Mouse (Mus musculus) kidney, embryonic 15.5 days (tissue): ENCODE results near the gene Samd4. TPM values are rescaled to one million over a fixed set of nuclear protein-coding genes. Genes with fewer than 3 reads are reported as not detected.

ENCODE experiments used
- ATAC-seq: fragments of 200-750 bp; cut with Nextera tagmentation; replicated peaks from 2 replicates; pipeline ENCODE4 v1.8.0; 2017; ENCODE audit warnings: moderate TSS enrichment; ENCODE audit not compliant: low FRiP score
- H3K27ac ChIP-seq: fragments of 300-500 bp; sonication (generic); 2 replicates; pipeline ENCODE4 v1.5.1; 2015; ENCODE audit warnings: mild to moderate bottlenecking, inconsistent platforms
- H3K27me3 ChIP-seq: fragments of 300-500 bp; sonication (generic); 2 replicates; pipeline ENCODE4 v1.6.1; 2015; ENCODE audit warnings: inconsistent platforms
- H3K36me3 ChIP-seq: fragments of 300-500 bp; sonication (generic); 2 replicates; pipeline ENCODE4 v1.6.1; 2015; ENCODE audit warnings: inconsistent platforms
- H3K4me1 ChIP-seq: fragments of 300-500 bp; sonication (generic); 2 replicates; pipeline ENCODE4 v1.6.1; 2015; ENCODE audit warnings: inconsistent platforms
- H3K4me2 ChIP-seq: fragments of 300-500 bp; sonication (generic); 2 replicates; pipeline ENCODE4 v1.6.1; 2015; ENCODE audit warnings: moderate library complexity, mild to moderate bottlenecking, inconsistent platforms
- H3K4me3 ChIP-seq: fragments of 300-500 bp; sonication (generic); replicated peaks from 2 replicates; pipeline ENCODE4 v1.5.1; 2015; ENCODE audit warnings: mild to moderate bottlenecking, inconsistent platforms
- H3K9ac ChIP-seq: fragments of 300-500 bp; sonication (generic); 2 replicates; pipeline ENCODE4 v1.6.1; 2015; ENCODE audit warnings: mild to moderate bottlenecking, inconsistent platforms
- H3K9me3 ChIP-seq: fragments of 300-500 bp; sonication (generic); replicated peaks from 2 replicates; pipeline ENCODE4 v1.6.1; 2016; ENCODE audit warnings: inconsistent platforms
- WGBS: fragments of 180-500 bp; shearing (Covaris S2); methylation state at CpG from one replicate; pipeline ENCODE4 v1.1.7; 2015; ENCODE audit warnings: mixed read lengths; 5-methylcytosine and 5-hydroxymethylcytosine counted together
- polyA plus RNA-seq: library from polyadenylated mRNA; unstranded; fragments of >200 nt; fragmentation: Nextera tagmentation; extraction: Ambion mirVana; gene quantifications from 2 replicates; pipeline ENCODE4 v1.2.1, GENCODE M21; 2015

Gene Samd4
- polyA plus RNA-seq, 1 experiment from 2014 or later = 5.2 TPM

DNA sequence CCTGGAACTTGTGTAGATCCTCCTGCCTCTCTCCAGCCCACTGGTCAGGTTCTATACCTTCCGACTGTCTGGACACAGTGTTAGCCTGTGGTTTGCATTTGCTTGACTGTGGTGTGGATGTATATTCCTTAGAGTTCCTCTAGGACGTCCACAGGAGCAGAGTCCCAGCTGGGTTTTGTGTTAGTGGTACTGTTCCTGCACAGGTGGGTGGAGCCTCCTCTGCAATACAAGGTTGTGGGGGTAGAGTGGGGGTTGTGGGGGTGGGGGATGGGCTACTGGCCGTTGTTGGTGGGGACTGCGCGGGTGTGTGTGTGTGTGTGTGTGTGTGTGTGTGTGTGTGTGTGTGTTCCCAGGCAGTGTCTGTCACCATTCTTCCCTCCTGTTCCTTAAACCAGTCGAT lies 58.4 kb downstream of the Samd4 start:
- H3K36me3 ChIP-seq = no peaks in the 10 kb centered on the region
- no peak overlapping the region for H3K4me2 ChIP-seq
- WGBS = 52% methylated on average over 6 of the region's 6 CpGs
- H3K4me1 ChIP-seq = peaks cover 19% of the 10 kb centered on the region
- H3K9ac ChIP-seq = no peak overlapping the region
- H3K27ac ChIP-seq = no peak overlapping the region; the same call in 1 of the 2 replicates
- ATAC-seq = 0 out of 2 replicates have a peak, but pooled peaks have one; percentile 45
- H3K4me3 ChIP-seq = no peak overlapping the region
- H3K9me3 ChIP-seq = no peaks in the 10 kb centered on the region
- H3K27me3 ChIP-seq = no peaks in the 10 kb centered on the region

DNA sequence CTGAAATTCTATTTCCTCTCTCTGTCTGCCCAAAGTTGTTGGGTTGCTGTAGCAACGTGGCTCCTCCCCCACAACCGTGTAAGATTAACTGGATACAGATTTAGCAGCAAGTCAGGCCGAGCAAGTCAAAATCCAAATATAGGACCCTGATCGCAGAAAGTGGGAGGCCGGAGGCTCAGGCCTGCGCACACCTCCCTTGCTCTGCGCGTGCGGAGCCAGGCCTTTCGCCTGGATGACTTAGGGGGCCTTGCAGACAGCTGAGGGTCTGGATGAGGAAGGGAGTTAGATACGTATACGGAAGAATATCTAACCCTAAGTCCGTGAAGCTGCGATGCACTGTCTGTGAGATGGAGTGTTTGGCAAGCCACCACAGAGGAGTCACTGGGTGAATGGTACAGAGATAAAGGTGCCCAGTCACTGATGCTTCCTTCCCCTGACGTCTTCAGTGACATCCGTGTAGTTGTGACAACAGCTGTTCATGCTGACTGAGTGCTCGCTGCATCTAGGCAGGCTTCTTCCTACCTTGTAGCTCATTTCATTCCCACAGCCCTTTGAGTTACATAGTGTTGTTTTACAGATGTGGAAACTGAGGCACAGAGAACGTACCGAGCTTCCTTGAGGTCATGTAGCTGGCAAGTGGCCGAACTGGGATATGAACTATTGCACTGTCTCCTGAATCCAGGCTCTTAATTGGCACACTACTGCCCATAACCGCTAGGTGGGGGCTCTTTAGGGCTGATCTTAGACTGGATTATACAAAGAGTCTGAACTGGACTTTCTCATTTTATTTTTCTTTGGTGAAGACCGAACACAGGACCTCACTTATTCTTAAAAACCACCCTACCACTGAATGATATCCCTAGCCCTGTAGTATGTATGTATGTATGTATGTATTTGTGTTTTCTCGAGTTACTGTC lies 59.5 kb downstream of the Samd4 start:
- Histone ChIP-seq H3K9me3 (no peaks in the 10 kb centered on the region), H3K4me1 (peaks cover 19% of the 10 kb centered on the region), H3K27me3 (no peaks in the 10 kb centered on the region), H3K36me3 (no peaks in the 10 kb centered on the region), H3K9ac (no peak overlapping the region), H3K4me3 (no peak overlapping the region), H3K27ac (no peak overlapping the region), H3K4me2 (peak overlapping the region; percentile 43)
- peak; percentile 79 for ATAC-seq
- WGBS = 58% methylated on average over 23 of the region's 23 CpGs

DNA sequence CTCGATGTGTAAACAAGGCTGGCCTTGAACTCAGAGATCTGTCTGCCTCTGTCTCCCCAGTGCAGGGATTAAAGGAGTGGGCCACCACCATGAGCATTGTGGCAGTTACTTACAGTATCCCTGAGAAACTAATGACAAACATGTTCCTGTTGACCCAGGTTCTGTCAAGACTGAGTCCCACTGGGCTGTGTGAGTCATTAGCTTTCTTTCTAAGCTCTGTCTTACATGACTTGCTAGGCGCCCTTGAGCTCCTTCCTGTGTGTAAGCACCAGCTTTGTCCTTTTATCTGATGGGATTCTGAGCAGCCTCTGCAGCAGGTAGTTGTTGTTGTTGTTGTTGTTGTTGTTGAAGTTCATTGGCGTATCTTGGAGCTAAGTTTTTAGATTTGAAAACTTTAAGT lies 61.8 kb downstream of the Samd4 start:
- WGBS = 77% methylated on average over 3 of the region's 3 CpGs
- Histone ChIP-seq H3K27ac (no peak overlapping the region), H3K27me3 (no peaks in the 10 kb centered on the region), H3K4me2 (no peak overlapping the region), H3K4me3 (no peak overlapping the region), H3K9ac (no peak overlapping the region), H3K36me3 (no peaks in the 10 kb centered on the region), H3K4me1 (peaks cover 19% of the 10 kb centered on the region), H3K9me3 (no peaks in the 10 kb centered on the region)
- ATAC-seq = no peak

DNA sequence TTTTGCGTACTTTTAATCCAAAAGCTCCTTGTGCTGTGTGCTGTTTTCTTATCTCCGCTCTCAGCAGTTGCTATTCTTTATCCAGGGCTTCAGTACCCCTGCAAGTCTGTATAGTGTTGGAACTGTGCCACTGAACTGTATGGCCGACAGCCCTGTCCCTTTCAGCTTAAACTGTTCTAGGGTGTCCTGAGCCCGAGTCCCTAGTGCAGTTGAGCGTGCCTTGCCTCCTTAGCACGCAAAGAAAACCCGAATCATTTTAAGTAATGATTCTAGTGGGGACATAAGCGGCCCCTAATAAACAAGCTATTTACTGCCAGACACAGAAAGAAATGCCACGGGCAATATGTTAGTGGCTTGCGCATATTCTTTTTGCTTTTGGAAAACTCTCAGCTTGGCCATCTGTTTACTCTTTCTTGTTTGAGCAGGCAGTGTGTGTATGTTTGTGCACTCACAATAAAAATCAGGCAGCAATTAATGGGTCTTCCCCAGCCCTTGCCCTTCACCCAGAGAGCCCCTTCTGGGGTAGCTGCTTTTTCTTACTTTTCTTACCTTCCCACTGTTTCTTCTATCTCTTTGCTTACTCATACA lies 63.3 kb downstream of the Samd4 start:
- 80% methylated on average over 10 of the region's 10 CpGs for WGBS
- no peaks in the 10 kb centered on the region for H3K27me3 ChIP-seq
- H3K9me3 ChIP-seq = no peaks in the 10 kb centered on the region
- no peaks in the 10 kb centered on the region for H3K36me3 ChIP-seq
- H3K4me2 ChIP-seq = no peak overlapping the region
- peaks cover 29% of the 10 kb centered on the region for H3K4me1 ChIP-seq
- H3K9ac ChIP-seq = no peak overlapping the region
- no peak overlapping the region for H3K27ac ChIP-seq
- no peak overlapping the region for H3K4me3 ChIP-seq
- ATAC-seq = no peak

DNA sequence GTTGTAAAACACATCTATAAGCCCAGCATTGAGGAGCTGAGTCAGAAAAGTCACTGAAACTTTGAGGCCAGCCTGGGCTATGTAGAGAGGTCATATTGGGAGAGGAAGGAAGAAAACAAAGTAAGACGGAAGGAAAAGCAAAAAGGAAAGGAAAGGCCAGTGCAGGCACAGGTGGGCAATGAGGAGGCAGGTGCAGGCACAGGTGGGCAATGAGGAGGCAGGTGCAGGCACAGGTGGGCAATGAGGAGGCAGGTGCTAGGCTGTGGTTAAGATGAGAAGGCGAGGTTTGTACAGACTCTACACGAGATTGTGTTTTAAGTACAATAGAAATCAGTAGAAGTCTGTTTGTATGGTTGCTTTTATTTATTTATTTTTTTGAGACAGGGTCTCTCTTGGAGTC lies 65.0 kb downstream of the Samd4 start:
- Histone ChIP-seq H3K4me3 (no peak overlapping the region), H3K36me3 (no peaks in the 10 kb centered on the region), H3K4me1 (peaks cover 19% of the 10 kb centered on the region), H3K9me3 (no peaks in the 10 kb centered on the region), H3K27me3 (no peaks in the 10 kb centered on the region), H3K4me2 (no peak overlapping the region), H3K9ac (no peak overlapping the region), H3K27ac (no peak overlapping the region)
- WGBS = 90% methylated on average over 3 of the region's 3 CpGs
- ATAC-seq = no peak

DNA sequence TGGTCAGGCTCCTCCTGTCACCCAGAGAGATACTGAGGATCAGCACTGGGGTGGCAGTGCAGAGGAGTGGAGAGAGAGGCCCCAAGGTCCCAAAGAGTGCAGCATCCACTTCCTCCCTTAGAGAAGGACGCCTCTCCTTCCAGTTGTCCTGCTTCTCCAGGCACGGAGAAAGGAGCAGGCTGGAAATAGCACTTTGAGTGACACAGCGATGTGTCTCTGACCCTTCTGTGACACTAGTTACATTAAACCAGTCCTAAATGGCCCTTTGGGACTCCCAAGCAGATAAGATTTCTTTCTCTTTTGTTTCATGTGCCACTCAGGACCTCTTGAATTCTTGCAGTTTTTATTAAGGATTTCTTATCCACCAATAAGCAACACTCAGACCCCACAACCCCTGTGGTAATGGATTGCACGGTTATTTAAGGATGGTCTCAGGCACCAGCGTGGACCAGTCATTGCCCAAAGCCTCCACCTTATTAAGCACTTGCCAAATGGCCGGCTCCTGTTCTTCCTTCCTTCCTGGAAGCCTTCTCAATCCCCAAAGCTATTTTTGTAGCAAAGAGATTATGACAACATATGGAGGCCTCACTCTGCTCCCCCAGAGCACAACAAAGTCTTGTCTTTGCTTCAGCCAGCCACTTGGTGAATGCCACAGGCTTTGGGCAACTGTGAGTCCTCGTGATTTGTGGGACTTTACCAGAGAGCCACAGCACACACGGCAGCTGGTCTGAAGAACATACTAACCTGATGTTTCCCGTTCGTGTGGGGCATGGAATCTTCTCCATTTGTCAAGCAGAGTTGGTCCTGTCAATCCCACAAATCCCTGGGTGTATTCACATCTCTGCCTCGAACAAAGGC lies 68.1 kb downstream of the Samd4 start:
- Histone ChIP-seq H3K36me3 (no peaks in the 10 kb centered on the region), H3K4me2 (no peak overlapping the region), H3K27me3 (no peaks in the 10 kb centered on the region), H3K27ac (no peak overlapping the region), H3K4me1 (peaks cover 38% of the 10 kb centered on the region), H3K4me3 (no peak overlapping the region), H3K9ac (no peak overlapping the region), H3K9me3 (no peaks in the 10 kb centered on the region)
- no peak for ATAC-seq
- 31% methylated on average over 11 of the region's 11 CpGs for WGBS

DNA sequence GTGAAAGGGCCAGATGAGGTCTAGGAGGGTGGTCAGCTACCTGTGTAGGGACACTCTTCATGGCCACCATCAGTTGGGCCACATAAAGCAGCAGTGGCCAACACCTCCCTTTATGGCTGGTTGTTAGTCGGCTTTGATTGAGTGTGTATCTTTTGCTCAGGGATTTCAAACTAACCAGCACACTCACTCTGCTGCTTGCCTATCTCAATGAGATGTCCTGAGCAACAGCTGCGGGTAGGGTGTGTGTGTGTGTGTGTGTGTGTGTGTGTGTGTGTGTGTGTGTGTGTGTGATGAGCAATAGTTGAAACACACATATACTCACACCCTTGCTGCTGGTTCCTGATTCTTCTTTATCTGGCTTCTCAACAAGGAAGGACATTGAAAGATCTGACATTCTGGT lies 69.6 kb downstream of the Samd4 start:
- no peaks in the 10 kb centered on the region for H3K27me3 ChIP-seq
- peaks cover 47% of the 10 kb centered on the region for H3K4me1 ChIP-seq
- H3K4me2 ChIP-seq = no peak overlapping the region
- no peak overlapping the region for H3K27ac ChIP-seq
- WGBS = 62% methylated on average over 2 of the region's 2 CpGs
- no peak for ATAC-seq
- no peak overlapping the region for H3K9ac ChIP-seq
- H3K9me3 ChIP-seq = no peaks in the 10 kb centered on the region
- H3K36me3 ChIP-seq = no peaks in the 10 kb centered on the region
- H3K4me3 ChIP-seq = no peak overlapping the region

DNA sequence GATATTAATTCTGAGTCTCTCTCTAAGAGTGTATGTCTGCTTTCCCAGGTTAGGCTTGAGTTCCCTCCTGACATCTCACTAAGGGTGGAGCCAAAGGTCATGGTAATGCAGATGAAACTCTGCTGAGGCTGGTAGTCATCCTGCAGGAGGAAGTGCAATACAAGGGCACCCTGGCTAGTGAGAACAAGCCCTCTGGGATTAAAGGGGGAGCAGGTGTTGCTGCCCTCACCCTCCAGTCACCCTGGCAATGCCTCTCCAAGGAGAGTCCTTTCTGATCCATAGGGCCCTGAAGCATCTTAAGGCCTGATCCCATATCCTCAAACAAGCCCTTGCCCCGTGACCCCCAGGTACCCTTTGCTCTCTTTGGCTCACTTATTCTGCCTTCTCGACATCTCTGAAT lies 72.5 kb downstream of the Samd4 start:
- Histone ChIP-seq H3K36me3 (no peaks in the 10 kb centered on the region), H3K9ac (no peak overlapping the region), H3K4me1 (peaks cover 41% of the 10 kb centered on the region), H3K27me3 (no peaks in the 10 kb centered on the region), H3K4me2 (no peak overlapping the region), H3K27ac (0 out of 2 replicates have a peak overlapping the region, but pooled peaks have one; percentile 51), H3K4me3 (no peak overlapping the region), H3K9me3 (no peaks in the 10 kb centered on the region)
- no peak for ATAC-seq
- WGBS = 42% methylated on average over 2 of the region's 2 CpGs

DNA sequence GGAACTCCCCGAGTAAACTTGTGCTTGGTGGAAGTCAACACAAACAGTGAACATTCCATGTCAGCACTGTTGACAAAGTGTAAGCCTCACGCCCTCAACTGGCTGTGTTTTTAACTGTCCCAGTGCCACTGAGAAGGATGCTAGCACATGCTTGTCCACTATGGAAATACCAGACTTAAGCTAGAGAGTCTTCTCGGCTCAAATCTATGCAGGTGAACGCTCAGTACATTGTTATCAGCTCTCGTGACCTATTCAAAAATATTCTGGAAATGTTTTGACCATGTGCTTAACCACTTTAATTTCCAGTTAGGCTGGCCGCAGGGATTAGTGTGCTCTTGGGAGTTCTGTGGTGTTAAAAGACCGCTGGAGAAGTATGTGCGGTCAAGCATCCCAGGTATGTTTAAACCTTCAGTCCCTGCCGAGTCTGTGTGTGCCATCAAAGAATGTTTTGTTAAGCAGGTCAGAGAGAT lies 73.0 kb downstream of the Samd4 start:
- no peaks in the 10 kb centered on the region for H3K9me3 ChIP-seq
- H3K4me2 ChIP-seq = no peak overlapping the region
- no peak overlapping the region for H3K9ac ChIP-seq
- 24% methylated on average over 9 of the region's 9 CpGs for WGBS
- no peaks in the 10 kb centered on the region for H3K36me3 ChIP-seq
- peak; percentile 46; the same call in 1 of the 2 replicates for ATAC-seq
- H3K4me3 ChIP-seq = no peak overlapping the region
- H3K27ac ChIP-seq = peak overlapping the region; percentile 51; the same call in 1 of the 2 replicates
- no peaks in the 10 kb centered on the region for H3K27me3 ChIP-seq
- peaks cover 36% of the 10 kb centered on the region for H3K4me1 ChIP-seq

DNA sequence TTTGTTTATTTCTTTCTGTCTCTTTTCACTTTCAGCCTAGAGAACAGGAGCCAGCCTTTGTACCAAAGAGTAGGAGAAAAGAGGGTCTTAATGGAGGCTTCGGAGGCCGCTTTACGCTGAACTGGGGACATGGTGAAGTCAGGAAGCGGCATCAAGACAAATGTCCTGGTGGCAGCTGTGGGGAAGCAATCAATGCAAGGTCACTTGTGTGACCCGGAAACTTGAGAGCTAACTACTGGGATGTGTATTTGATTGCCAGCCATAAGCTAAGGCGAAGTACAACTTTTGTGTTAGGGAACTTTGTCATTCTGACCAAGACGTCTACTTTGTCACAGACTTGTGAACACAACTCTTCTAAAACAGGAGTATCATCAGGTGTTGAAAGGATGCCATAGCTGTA lies 73.5 kb downstream of the Samd4 start:
- H3K27me3 ChIP-seq = no peaks in the 10 kb centered on the region
- H3K4me2 ChIP-seq = no peak overlapping the region
- ATAC-seq = no peak
- WGBS = 12% methylated on average over 7 of the region's 7 CpGs
- H3K4me1 ChIP-seq = peaks cover 31% of the 10 kb centered on the region
- H3K9ac ChIP-seq = no peak overlapping the region
- H3K4me3 ChIP-seq = no peak overlapping the region
- no peaks in the 10 kb centered on the region for H3K36me3 ChIP-seq
- H3K27ac ChIP-seq = peak overlapping the region; percentile 51; the same call in 1 of the 2 replicates
- H3K9me3 ChIP-seq = no peaks in the 10 kb centered on the region

DNA sequence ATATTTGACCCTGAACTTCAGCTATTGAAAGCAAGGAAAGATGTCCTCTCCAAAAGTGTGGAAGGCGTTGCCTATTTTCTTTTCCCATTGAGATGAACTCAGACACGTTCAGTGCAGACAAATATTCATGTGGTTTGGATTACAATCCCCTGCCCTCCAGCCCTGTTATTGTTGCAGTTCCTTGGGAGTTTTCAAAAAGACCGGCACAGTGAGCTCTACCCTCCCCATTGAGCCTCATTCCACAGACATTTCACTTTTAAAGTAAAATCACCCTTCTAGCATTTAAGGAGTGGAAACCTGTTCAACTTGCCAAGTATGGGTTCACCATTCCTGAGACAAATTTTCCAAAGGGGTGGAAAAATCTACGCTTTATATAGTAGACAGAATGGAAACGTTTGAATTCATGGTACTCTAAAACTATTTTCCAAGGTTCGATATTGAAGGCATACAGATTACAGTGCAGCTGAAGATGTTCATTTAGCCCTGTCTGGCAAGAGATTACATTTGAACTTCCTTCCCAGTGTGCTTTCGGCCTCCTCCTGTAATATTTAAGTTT lies 76.6 kb downstream of the Samd4 start:
- Histone ChIP-seq H3K4me3 (no peak overlapping the region), H3K9ac (no peak overlapping the region), H3K27ac (no peak overlapping the region), H3K9me3 (no peaks in the 10 kb centered on the region), H3K4me2 (no peak overlapping the region), H3K36me3 (no peaks in the 10 kb centered on the region), H3K27me3 (no peaks in the 10 kb centered on the region), H3K4me1 (peaks cover 20% of the 10 kb centered on the region)
- WGBS = 62% methylated on average over 7 of the region's 7 CpGs
- ATAC-seq = no peak
